Mouse (Mus musculus) yolk sac, embryonic 10.5 days (tissue): Measurements from ENCODE around the gene Ikzf3.
A peak's percentile ranks its signal among the peaks of the same experiment; 100 is the strongest.

Experiments
- DNase-seq: peaks from one replicate; pipeline ENCODE4 v3.0.0-alpha.2; 2017; ENCODE audit warnings: low spot score

Ikzf3 gene

DNA sequence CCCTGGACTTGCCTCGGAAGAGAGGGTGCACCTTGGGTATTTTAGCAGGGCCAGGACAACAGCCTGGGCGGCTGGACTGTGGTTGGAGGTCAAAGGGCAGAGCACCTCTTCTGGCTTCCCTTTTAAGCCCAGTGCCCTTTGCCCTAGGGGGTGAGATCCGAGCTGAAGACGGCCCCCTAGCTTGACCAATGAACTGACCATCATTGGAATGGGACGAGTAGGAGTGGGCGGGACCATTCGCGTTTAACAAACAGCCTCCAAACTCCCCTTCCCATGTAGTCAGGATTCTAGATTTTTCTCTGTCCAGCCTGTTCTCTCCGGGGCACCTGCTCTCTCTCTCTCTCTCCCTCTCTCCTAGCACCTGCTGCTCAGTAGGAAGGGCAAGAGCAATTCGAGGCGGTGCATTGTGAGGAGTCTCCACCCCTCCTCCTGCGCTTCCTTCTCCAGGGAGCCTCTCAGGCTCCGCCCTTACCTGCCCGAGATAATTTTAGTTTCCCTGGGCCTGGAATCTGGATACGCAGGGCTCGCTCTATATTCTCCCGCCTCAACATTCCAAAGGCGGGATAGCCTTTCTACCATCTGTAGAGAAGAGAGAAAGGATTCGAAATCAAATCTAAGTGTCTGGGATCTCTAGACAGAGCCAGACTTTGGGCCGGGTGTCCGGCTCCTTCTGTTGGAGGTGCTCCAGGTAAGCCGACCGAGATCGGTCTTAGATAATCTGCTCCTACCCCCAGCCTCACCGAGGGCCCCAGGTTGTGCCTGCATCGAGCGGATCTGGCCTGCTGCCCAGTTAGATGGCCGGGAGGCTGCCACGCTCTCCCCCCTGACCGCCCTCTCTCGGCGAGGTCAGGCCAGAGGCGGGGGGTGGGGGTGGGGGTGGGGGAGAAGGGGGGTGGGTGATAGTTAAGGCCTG, 99.0 kb downstream of the Ikzf3 start:
- peak; percentile 93 for DNase-seq

DNA sequence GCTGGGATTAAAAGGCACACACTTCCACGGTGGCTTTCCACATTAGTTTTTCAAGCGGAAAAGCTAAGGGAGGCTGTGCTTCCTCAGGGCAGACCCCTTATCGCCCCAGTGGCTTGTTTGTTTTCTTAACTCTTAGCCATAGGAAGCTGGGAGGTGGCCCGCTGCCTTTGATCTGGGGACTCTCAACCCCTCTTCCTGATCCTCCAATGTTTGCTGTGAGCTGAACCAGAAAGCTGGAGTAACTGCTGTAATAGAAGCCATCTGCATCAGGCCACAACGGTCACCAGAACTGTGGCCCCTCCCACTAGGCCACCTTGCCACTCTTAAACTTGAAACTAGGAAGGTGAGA, 99.6 kb downstream of the Ikzf3 start, which contains the start of gene Grb7:
Grb7 (plus strand) TSS at position 182 of the 349 bp plus-strand sequence.
- no peak for DNase-seq

DNA sequence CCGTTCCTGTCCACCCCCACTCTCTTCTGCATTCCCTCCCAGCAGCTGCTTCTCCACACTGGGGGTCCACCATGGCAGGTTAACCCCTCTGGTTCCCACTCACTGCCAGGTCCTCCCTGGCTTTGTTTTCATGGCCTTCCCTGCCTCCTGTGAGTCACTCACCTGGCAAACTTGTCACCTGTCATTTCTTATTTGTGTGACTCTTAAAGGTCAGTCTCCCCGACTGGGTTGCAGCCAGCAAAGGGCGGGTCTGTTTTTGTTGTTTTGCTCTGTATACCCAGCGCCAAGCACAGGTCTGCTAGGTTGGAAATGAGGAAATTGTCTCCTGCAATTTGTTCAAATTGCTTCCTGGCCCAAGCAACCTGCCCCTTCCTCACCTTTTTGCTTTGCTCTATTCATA, 100.2 kb downstream of the Ikzf3 start:
- DNase-seq, result peak; percentile 33

DNA sequence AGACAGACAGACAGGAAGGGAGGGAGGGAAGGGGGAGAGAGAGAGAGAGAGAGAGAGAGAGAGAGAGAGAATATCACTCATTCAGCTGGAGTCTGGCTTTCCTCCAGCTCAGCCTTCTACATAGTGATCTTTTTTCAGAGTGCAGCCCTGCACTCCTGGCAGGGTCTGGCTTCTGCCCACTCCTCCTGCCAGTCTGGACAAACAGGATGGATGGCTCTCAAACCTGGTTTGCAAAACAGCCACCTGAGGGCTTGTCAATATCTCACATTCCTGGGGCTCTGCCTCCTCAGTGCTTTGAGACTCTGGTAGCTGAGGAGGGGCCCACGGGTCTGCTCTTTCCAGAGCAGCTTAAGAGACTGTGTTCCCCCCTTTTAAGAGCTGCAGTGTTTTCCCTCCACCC, 100.6 kb downstream of the Ikzf3 start:
- peak; percentile 10 for DNase-seq

DNA sequence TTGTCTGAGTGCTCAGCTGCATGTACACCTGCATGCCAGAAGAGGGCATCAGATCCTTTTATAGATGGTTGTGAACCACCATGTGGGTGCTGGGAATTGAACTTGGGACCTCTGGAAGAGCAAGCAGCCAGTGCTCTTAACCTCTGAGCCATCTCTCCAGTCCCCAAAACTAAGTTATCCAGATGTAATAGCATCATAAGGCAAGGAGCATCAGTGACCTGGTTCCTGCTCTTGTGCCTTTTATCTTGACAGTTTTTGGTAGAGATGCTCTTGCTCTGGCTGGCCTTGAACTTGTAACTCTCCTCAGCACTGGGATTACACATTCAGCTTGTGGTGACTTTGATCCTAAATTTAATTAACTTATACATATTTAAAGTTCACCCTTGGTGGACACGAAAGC, 102.1 kb downstream of the Ikzf3 start:
- DNase-seq, result no peak

DNA sequence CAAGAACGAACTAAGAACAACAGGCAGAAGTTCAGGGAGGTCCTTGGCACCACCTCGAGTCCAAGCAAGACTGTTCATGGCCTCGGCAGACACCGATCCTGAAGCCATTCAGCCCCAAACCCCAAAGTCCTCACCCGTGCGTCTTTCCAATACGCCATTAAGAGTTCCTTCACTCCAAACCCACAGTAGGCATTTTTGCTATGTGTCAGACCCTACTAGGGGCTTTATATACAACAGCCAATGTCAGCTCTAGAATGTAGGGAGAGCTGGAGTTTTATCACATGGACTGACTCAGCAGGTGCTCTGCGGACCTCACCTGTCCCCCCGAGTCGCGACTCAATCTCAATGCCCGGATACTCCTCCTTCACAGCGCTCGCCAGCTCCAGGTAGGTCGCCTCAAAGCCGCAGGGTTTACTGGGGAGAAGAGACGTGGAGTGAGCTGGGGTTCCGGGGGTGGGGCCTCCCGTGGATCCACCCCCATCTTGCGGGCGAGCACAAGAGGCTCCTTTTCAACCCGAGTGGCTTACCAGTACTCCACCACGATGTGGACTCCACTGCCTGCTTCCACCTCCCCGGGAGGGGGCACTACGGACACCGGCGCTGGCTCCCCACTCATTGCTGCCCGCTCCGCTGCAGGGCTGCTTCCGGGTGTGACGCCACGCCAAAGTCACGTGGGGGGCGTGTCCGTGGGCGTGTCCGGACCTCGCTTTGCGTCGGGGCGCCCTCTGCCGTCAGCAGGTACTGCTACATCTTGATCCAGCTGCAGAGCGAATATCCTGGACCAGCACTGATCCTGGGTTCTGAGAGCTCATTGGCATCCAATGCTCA, 107.3 kb downstream of the Ikzf3 start, which contains the start of gene Mien1:
Mien1 (minus strand) TSS at position 661 of the 828 bp plus-strand sequence.
- DNase-seq, result peak; percentile 93

DNA sequence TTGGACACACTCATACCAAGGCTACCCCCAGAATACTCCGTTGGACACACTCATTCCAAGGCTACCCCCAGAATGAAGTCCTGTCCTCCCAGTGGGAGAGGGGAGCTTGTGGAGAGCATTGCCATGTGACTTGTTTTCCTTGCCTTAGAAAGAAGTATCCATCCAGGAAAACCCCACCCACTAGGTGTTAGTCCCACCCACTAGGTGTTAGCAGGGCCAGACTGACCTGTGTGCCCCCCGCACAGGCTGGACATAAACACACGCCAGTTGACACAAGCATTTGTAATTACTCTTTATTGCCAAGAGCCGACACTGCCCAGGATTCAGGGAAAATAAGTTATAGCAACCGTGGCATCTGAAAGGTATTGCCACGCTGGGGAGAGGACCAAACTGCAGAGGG, 108.4 kb downstream of the Ikzf3 start:
- peak; percentile 21 for DNase-seq

DNA sequence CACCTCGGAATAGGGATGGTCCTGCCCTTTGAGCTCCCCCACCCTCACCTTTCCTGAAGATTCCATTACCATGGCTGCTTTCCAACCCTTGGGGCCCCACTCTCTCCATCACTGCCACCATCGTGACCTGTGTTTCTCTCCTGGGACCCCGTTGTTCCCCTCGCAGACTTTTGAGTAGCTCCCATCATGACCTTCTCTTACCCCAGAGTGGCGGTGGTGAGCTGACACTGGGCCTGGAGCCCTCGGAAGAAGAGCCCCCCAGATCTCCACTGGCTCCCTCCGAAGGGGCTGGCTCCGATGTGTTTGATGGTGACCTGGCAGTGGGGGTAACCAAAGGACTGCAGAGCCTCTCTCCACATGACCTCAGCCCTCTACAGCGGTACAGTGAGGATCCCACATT, 110.1 kb downstream of the Ikzf3 start:
- DNase-seq, result no peak

DNA sequence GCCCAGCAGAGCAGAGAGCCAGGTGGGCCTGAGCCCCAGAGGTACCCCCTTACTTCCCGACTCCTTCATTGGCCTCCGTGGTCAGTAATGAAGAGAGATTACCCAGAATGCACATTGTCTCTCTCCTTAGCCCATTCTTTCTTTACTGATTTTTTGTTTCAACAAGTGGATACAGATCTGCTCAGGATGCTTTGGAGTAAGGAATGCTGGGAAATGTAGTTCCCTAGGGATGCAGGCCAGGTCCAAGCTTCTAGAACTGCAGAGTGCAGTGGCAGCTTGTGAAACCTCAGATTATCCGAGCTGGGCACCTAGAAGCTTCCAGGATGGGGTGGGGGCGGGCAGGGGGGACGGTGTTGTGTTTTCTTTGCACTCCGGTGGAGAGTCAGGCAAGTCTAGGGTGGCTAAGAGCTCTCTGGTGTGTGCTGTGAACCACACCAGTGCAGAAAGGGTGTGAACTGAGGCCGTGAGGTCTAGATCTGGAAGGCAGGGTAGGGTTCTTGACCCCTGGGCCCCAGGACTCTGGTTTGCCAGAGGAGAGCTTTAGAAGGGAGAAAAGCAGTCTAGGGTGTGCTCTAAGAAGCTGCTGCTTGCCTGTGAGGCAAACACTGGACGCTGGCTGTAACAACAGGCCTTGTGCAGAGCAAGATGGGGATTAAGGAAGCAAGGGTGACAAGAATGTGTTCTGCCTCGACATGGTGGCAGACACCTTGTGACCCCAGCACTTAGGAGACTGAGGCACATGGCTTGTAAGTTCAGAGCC, 113.9 kb downstream of the Ikzf3 start:
- no peak for DNase-seq

DNA sequence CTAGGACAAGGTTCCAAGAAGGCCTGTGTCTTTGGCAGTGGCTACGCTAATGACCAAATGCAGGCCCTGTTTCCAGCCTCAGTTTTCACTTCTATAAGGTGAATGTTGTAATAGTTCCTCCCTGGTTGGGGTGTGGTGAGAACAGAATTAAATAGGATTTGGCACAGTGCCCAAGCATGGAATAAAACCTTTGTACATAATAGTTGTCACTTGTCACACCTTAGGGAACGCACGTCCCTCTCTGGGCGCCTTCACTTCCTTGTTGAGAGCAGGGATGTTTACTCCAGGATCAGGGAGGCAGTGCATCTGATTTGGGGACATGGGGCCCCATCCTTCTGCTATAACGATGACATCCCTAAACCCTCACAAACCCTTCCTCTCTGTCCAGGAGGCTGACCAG, 117.4 kb downstream of the Ikzf3 start:
- no peak for DNase-seq

DNA sequence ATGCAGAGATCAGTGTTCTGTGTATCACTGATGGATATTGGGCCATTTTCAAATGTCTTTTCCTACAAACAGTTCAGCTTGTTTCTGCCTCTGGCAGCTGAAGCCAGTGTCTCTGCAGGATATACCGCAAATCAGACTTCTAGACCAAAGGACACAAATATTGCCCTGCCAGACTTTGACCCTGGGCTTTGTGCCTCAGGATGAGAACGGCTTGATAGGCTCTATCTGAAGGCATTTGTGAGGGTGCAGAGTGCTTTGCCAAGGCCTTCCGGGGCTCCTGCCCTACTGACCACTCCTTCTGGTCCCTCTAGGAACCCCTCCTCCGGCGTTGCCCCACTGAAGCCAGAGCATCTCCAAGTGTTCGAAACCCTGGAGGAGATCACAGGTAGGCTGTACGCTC, 119.2 kb downstream of the Ikzf3 start:
- no peak for DNase-seq

DNA sequence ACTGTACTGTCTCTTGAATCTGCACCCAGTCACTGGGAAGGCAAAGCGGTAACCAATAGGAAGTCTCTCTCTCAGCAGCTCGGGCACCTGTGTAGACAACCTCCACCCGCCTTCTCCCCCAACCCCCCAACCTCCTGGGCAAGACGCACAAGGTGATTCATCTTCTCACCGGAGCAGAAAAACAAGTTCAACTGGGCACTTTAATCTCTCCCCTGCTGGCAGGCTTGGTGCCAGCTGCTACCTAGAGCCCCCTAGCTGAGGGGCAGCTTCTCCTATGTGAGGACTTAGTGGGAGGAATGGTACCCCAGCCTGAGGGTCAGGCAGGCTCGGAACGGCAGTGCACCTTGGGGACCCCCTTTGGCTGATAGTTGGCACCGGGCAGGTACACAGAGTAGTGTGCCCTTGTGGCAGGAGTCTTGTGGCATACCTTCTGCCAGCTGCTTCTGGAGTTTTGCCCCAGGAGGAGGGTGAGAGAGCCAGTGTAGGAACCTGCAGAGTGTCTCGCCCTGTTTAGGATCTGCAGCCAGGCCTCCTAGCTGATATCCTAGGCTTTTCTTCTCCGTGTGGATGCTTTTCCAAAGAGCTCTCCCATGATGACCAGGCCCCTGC, 126.8 kb downstream of the Ikzf3 start:
- DNase-seq, result no peak

DNA sequence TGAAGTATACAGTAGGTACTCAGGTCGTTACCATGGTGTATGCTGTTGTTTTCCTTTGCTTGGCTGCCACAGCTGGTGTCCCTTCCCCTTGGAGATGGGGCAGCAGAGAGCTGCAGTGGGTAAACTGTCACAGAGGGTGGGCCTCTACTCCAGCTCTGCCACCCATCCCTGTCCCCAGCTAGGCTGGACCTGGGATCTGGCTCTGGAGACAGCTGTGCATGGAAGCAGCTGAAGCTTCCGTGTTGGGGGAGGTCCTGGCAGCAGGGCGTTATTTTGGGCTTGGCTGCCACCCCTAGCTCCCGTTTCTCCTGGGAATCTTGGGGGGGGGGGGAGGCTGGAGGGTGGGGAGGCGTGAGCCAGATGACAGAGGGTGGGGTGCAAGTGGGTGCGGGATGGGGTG, 127.6 kb downstream of the Ikzf3 start:
- no peak for DNase-seq

DNA sequence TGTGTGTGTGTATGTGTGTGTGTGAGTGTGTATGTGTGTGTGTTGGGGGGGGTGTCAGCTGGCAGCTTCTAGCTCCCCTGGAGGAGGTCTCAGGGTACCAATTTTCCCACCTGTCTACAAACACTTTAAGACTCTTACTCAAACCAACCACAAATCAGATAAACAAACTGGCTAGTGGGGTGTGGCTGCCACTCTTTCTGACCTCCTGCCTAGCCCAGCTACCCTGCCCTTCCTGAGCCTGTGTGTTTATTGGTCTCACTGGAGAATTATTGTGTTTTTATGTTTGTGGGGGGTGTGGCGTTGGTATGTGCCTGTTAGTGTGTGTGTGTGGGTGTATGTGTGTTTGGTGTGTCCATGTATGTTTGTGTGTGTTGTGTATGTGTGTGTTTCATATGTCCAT, 128.8 kb downstream of the Ikzf3 start:
- no peak for DNase-seq
